8 mouse cellular contexts compared by ENCODE assay signal in genomic region chr2:164823181-164823585, GRCm38 (mm10). TPM values are rescaled to one million over a fixed set of nuclear protein-coding genes. Genes with fewer than 3 reads are reported as not detected.
DNase-seq lines count a peak whose midpoint lies in the region; ATAC-seq and TF ChIP-seq lines count a peak whose summit lies in the region.

No protein-coding gene starts in this region.

- H3K27me3 ChIP-seq in heart, embryonic 15.5 days: no peaks in the 10 kb centered on the region
- H3K27me3 ChIP-seq in G1E (ENCODE audit: insufficient read depth, low read length): no peaks in the 10 kb centered on the region
- H3K27me3 ChIP-seq in erythroblast, embryonic 14.5 days (ENCODE audit: control insufficient read depth): no peaks in the 10 kb centered on the region
- H3K27me3 ChIP-seq in limb, embryonic 10.5 days (ENCODE audit: low read depth, poor library complexity, severe bottlenecking): no peaks in the 10 kb centered on the region
- no peaks in the 10 kb centered on the region for H3K27me3 ChIP-seq in midbrain, embryonic 14.5 days (ENCODE audit: control insufficient read depth, insufficient read depth, low read length)

- H3K4me3 ChIP-seq in heart, embryonic 15.5 days: peak overlapping the region; percentile 83
- peak overlapping the region; percentile 88 for H3K4me3 ChIP-seq in G1E (ENCODE audit: low read depth, low read length)
- H3K4me3 ChIP-seq in erythroblast, embryonic 14.5 days (replicated peaks): peak overlapping the region; percentile 82
- H3K4me3 ChIP-seq in limb, embryonic 10.5 days: peak overlapping the region; percentile 85
- H3K4me3 ChIP-seq in midbrain, embryonic 14.5 days (replicated peaks; ENCODE audit: low read depth, low read length): peak overlapping the region; percentile 66

- H3K9ac ChIP-seq in heart, embryonic 15.5 days: peak overlapping the region; percentile 74
- H3K9ac ChIP-seq in midbrain, embryonic 14.5 days (replicated peaks; ENCODE audit: low read length): peak overlapping the region; percentile 69

- H3K9me3 ChIP-seq in heart, embryonic 15.5 days (replicated peaks): no peaks in the 10 kb centered on the region
- no peaks in the 10 kb centered on the region for H3K9me3 ChIP-seq in G1E (replicated peaks)
- H3K9me3 ChIP-seq in erythroblast, embryonic 14.5 days (ENCODE audit: control insufficient read depth, low read length): peaks cover 5% of the 10 kb centered on the region; the same call in 1 of the 2 replicates
- no peaks in the 10 kb centered on the region for H3K9me3 ChIP-seq in limb, embryonic 10.5 days (replicated peaks)
- H3K9me3 ChIP-seq in midbrain, embryonic 14.5 days (ENCODE audit: control insufficient read depth, low read length): no peaks in the 10 kb centered on the region

- intact Hi-C loops in heart, postnatal 10 days (cut with DNase I): loop anchor here (5.0 kb wide), 1 partner anchor 209 kb away; the partner anchor contains the start of gene Ncoa5

- peaks cover 14% of the 10 kb centered on the region for H3K4me1 ChIP-seq in heart, embryonic 15.5 days (replicated peaks)
- peaks cover 23% of the 10 kb centered on the region for H3K4me1 ChIP-seq in G1E (ENCODE audit: insufficient read depth, low read depth, low read length)
- H3K4me1 ChIP-seq in erythroblast, embryonic 14.5 days (ENCODE audit: control insufficient read depth): peaks cover 48% of the 10 kb centered on the region
- H3K4me1 ChIP-seq in limb, embryonic 10.5 days: peaks cover 12% of the 10 kb centered on the region
- peaks cover 5% of the 10 kb centered on the region; the same call in 1 of the 2 replicates for H3K4me1 ChIP-seq in midbrain, embryonic 14.5 days (ENCODE audit: control insufficient read depth, insufficient read depth, low read length)

- H3K4me2 ChIP-seq in heart, embryonic 15.5 days: peak overlapping the region; percentile 79
- H3K4me2 ChIP-seq in midbrain, embryonic 14.5 days (ENCODE audit: low read length): peak overlapping the region; percentile 67

- no peak for TF ChIP-seq CTCF in G1E (IDR thresholded peaks at IDR 0.05; ENCODE audit: low read depth, low read length)

- peaks cover 31% of the 10 kb centered on the region for H3K36me3 ChIP-seq in heart, embryonic 15.5 days
- H3K36me3 ChIP-seq in G1E (replicated peaks): peaks cover 75% of the 10 kb centered on the region
- peaks cover 66% of the 10 kb centered on the region for H3K36me3 ChIP-seq in erythroblast, embryonic 14.5 days (ENCODE audit: control insufficient read depth)
- H3K36me3 ChIP-seq in limb, embryonic 10.5 days: peaks cover 60% of the 10 kb centered on the region
- H3K36me3 ChIP-seq in midbrain, embryonic 14.5 days (ENCODE audit: control insufficient read depth, insufficient read depth, low read length): peaks cover 54% of the 10 kb centered on the region

- peak; percentile 73 for ATAC-seq in heart, embryonic 15.5 days (replicated peaks; ENCODE audit: insufficient number of reproducible peaks, insufficient read depth, low FRiP score, low read depth)
- ATAC-seq in G1E (ENCODE audit: extremely low read depth, insufficient number of reproducible peaks, low FRiP score, poor library complexity, severe bottlenecking): peak; percentile 42; the same call in 1 of the 2 replicates
- peak; percentile 65 for ATAC-seq in midbrain, embryonic 14.5 days (ENCODE audit: low FRiP score, low TSS enrichment)

- WGBS in heart, embryonic 15.5 days: 2% methylated on average over 10 of the region's 10 CpGs
- WGBS in limb, embryonic 10.5 days: 4% methylated on average over 10 of the region's 10 CpGs
- WGBS in midbrain, embryonic 14.5 days: under 1% methylated on average over 10 of the region's 10 CpGs

- DNase-seq in heart, postnatal 10 days: no peak
- DNase-seq in G1E (ENCODE audit: low spot score): peak; percentile 52
- no peak for DNase-seq in limb, embryonic 10.5 days (ENCODE audit: low spot score)
- DNase-seq in midbrain, embryonic 14.5 days: peak; percentile 70
- DNase-seq in gastrocnemius, adult 18-20 months (ENCODE audit: low spot score): no peak
- no peak for DNase-seq in right cerebral cortex, postnatal 10 days (ENCODE audit: low spot score in 2 of 2)

- peak overlapping the region; percentile 88 for H3K27ac ChIP-seq in heart, embryonic 15.5 days
- H3K27ac ChIP-seq in limb, embryonic 10.5 days: peak overlapping the region; percentile 85
- H3K27ac ChIP-seq in midbrain, embryonic 14.5 days (replicated peaks; ENCODE audit: low read depth, low read length): peak overlapping the region; percentile 92

RNA-seq across cellular contexts. Expression of gene Zswim1, which starts 0.7 kb away (rescaled TPM):
- 8.1 and 10.3 TPM in 2 replicates for polyA plus RNA-seq in heart, embryonic 15.5 days (2015; fragmentation: Nextera tagmentation; extraction: Ambion mirVana)
- total RNA-seq in heart, postnatal 10 days (2021): 1 to 10 TPM; 5.2 to 5.3 TPM
- total RNA-seq in G1E (2014; fragmentation: Nextera tagmentation): 19.0 and 22.2 TPM in 2 replicates
- 3.8 and 4.1 TPM in 2 replicates for total RNA-seq in G1E (2017)
- 33.9 and 38.4 TPM in 2 replicates for polyA plus RNA-seq in G1E (2012)
- 0.69 and 0.71 TPM in 2 replicates for polyA plus RNA-seq in erythroblast, embryonic 14.5 days (2012)
- polyA plus RNA-seq in limb, embryonic 10.5 days (2016; fragmentation: Nextera tagmentation; extraction: Ambion mirVana): 24.3 and 24.6 TPM in 2 replicates
- polyA plus RNA-seq in midbrain, embryonic 14.5 days (2014; fragmentation: Nextera tagmentation; extraction: Ambion mirVana): 27.8 and 30.5 TPM in 2 replicates
- 1 to 10 TPM; 5.6 to 5.8 TPM for total RNA-seq in gastrocnemius, adult 18-20 months (2021)

RNA-seq across cellular contexts. Expression of gene Spata25, which starts 5.2 kb away (rescaled TPM):
- polyA plus RNA-seq in heart, embryonic 15.5 days (2015; fragmentation: Nextera tagmentation; extraction: Ambion mirVana): not detected in 2 replicates
- under 1 TPM; 0.55 to 0.69 TPM for total RNA-seq in heart, postnatal 10 days (2021)
- not detected in 2 replicates for total RNA-seq in G1E (2014; fragmentation: Nextera tagmentation)
- not detected in 2 replicates for total RNA-seq in G1E (2017)
- polyA plus RNA-seq in G1E (2012): not detected in 2 replicates
- not detected in 2 replicates for polyA plus RNA-seq in erythroblast, embryonic 14.5 days (2012)
- polyA plus RNA-seq in limb, embryonic 10.5 days (2016; fragmentation: Nextera tagmentation; extraction: Ambion mirVana): 0.36 TPM in 1 of 2 replicates, not detected in the other
- 0.29 TPM in 1 of 2 replicates, not detected in the other for polyA plus RNA-seq in midbrain, embryonic 14.5 days (2014; fragmentation: Nextera tagmentation; extraction: Ambion mirVana)
- total RNA-seq in gastrocnemius, adult 18-20 months (2021): not detected

RNA-seq across cellular contexts. Expression of gene Ctsa, which starts 9.5 kb away (rescaled TPM):
- polyA plus RNA-seq in heart, embryonic 15.5 days (2015; fragmentation: Nextera tagmentation; extraction: Ambion mirVana): 167 and 180 TPM in 2 replicates
- total RNA-seq in heart, postnatal 10 days (2021): 100 to 1,000 TPM; 108 to 116 TPM
- total RNA-seq in G1E (2014; fragmentation: Nextera tagmentation): 24.7 and 40.4 TPM in 2 replicates
- total RNA-seq in G1E (2017): 58.7 and 67.0 TPM in 2 replicates
- 37.0 and 68.2 TPM in 2 replicates for polyA plus RNA-seq in G1E (2012)
- 6.9 and 7.3 TPM in 2 replicates for polyA plus RNA-seq in erythroblast, embryonic 14.5 days (2012)
- polyA plus RNA-seq in limb, embryonic 10.5 days (2016; fragmentation: Nextera tagmentation; extraction: Ambion mirVana): 93.0 and 105 TPM in 2 replicates
- polyA plus RNA-seq in midbrain, embryonic 14.5 days (2014; fragmentation: Nextera tagmentation; extraction: Ambion mirVana): 77.1 and 88.2 TPM in 2 replicates
- 10 to 100 TPM; 51.3 to 55.9 TPM for total RNA-seq in gastrocnemius, adult 18-20 months (2021)

RNA-seq across cellular contexts. Expression of gene Neurl2, which starts 10.1 kb away (rescaled TPM):
- 43.3 and 47.1 TPM in 2 replicates for polyA plus RNA-seq in heart, embryonic 15.5 days (2015; fragmentation: Nextera tagmentation; extraction: Ambion mirVana)
- total RNA-seq in heart, postnatal 10 days (2021): 10 to 100 TPM; 26.4 to 35.8 TPM
- total RNA-seq in G1E (2014; fragmentation: Nextera tagmentation): not detected in 2 replicates
- 0.27 TPM in 1 of 2 replicates, not detected in the other for total RNA-seq in G1E (2017)
- polyA plus RNA-seq in G1E (2012): 0.10 TPM in 1 of 2 replicates, not detected in the other
- polyA plus RNA-seq in erythroblast, embryonic 14.5 days (2012): 0.10 and 0.14 TPM in 2 replicates
- polyA plus RNA-seq in limb, embryonic 10.5 days (2016; fragmentation: Nextera tagmentation; extraction: Ambion mirVana): 4.0 and 6.9 TPM in 2 replicates
- polyA plus RNA-seq in midbrain, embryonic 14.5 days (2014; fragmentation: Nextera tagmentation; extraction: Ambion mirVana): 5.1 and 6.9 TPM in 2 replicates
- total RNA-seq in gastrocnemius, adult 18-20 months (2021): 10 to 100 TPM; 37.2 to 41.0 TPM

RNA-seq across cellular contexts. Expression of gene Zswim3, which starts 18.3 kb away (rescaled TPM):
- 4.9 TPM in 2 replicates for polyA plus RNA-seq in heart, embryonic 15.5 days (2015; fragmentation: Nextera tagmentation; extraction: Ambion mirVana)
- 1 to 10 TPM; 2.1 to 2.9 TPM for total RNA-seq in heart, postnatal 10 days (2021)
- total RNA-seq in G1E (2014; fragmentation: Nextera tagmentation) (7.1 and 10.2 TPM in 2 replicates), G1E (2017) (4.2 and 5.3 TPM in 2 replicates)
- polyA plus RNA-seq in G1E (2012): 1.1 and 1.2 TPM in 2 replicates
- polyA plus RNA-seq in erythroblast, embryonic 14.5 days (2012): 0.08 and 0.10 TPM in 2 replicates
- 9.1 and 9.9 TPM in 2 replicates for polyA plus RNA-seq in limb, embryonic 10.5 days (2016; fragmentation: Nextera tagmentation; extraction: Ambion mirVana)
- polyA plus RNA-seq in midbrain, embryonic 14.5 days (2014; fragmentation: Nextera tagmentation; extraction: Ambion mirVana): 14.7 and 15.6 TPM in 2 replicates
- 1 to 10 TPM; 1.5 TPM for total RNA-seq in gastrocnemius, adult 18-20 months (2021)

Comparison
In these comparisons a context has a peak if more than half of its experiments do, and no peak if none do; other contexts are left out.
1. DNase-seq: peak in G1E (single experiment) and midbrain, embryonic 14.5 days (single experiment); none in heart, postnatal 10 days (0 of 2), limb, embryonic 10.5 days (single experiment), gastrocnemius, adult 18-20 months (single experiment) and right cerebral cortex, postnatal 10 days (0 of 2).
2. Peak in every context shown above with its lines, with median percentiles within 50 percentile points of each other: ATAC-seq, H3K27ac ChIP-seq and H3K4me3 ChIP-seq.